Mouse (Mus musculus): Measurements from ENCODE around the gene Auts2. TPM values are rescaled to one million over a fixed set of nuclear protein-coding genes. Genes with fewer than 3 reads are reported as not detected.

Auts2 gene
- total RNA-seq, 1 experiment = 9.9 TPM

GRCm38 (mm10) chr5:131650381-131650891 lies 892.7 kb downstream of the Auts2 start:
- H3K36me3 ChIP-seq (ENCODE audit: control insufficient read depth, insufficient read depth, low read length, poor library complexity, severe bottlenecking) = no peaks in the 10 kb centered on the region
- no peak for TF ChIP-seq ZNF384 (IDR thresholded peaks at IDR 0.05; ENCODE audit: low read depth, low read length)
- no peak for TF ChIP-seq CHD2 (IDR thresholded peaks at IDR 0.05; ENCODE audit: low read depth, low read length)
- TF ChIP-seq MAFK (IDR thresholded peaks at IDR 0.05; ENCODE audit: insufficient read depth, low read depth, low read length) = no peak
- no peak for TF ChIP-seq HCFC1 (IDR thresholded peaks at IDR 0.05; ENCODE audit: borderline replicate concordance, insufficient read depth, low read length)
- no peak for TF ChIP-seq ZC3H11A (IDR thresholded peaks at IDR 0.05; ENCODE audit: borderline replicate concordance, low read depth, low read length)
- no peak for DNase-seq (ENCODE audit: low read depth, low spot score)
- H3K9me3 ChIP-seq (ENCODE audit: control insufficient read depth, insufficient read depth, low read depth, low read length) = no peaks in the 10 kb centered on the region
- no peak overlapping the region for H3K9ac ChIP-seq (ENCODE audit: insufficient read depth, low read depth, low read length, poor library complexity, severe bottlenecking)
- in situ Hi-C loops (cut with MboI; ENCODE audit: low sequenced_read_pairs in 2 of 2, unreplicated experiment in 2 of 2) = no loop called here
- no peaks in the 10 kb centered on the region for H3K4me1 ChIP-seq (ENCODE audit: control insufficient read depth in 2 of 2, insufficient read depth in 2 of 2, low read length in 2 of 2, poor library complexity in 1 of 2)
- H3K4me3 ChIP-seq (ENCODE audit: insufficient read depth in 1 of 2, low read depth in 1 of 2, low read length in 2 of 2, poor library complexity in 1 of 2, severe bottlenecking in 1 of 2) = no peak overlapping the region
- no peak overlapping the region for H3K27ac ChIP-seq (ENCODE audit: insufficient read depth, low read depth, low read length, poor library complexity, severe bottlenecking)

GRCm38 (mm10) chr5:131647683-131648119 lies 895.4 kb downstream of the Auts2 start:
- Histone ChIP-seq H3K4me1 (ENCODE audit: control insufficient read depth in 2 of 2, insufficient read depth in 2 of 2, low read length in 2 of 2, poor library complexity in 1 of 2) (no peaks in the 10 kb centered on the region), H3K9ac (ENCODE audit: insufficient read depth, low read depth, low read length, poor library complexity, severe bottlenecking) (no peak overlapping the region), H3K36me3 (ENCODE audit: control insufficient read depth, insufficient read depth, low read length, poor library complexity, severe bottlenecking) (no peaks in the 10 kb centered on the region), H3K27ac (ENCODE audit: insufficient read depth, low read depth, low read length, poor library complexity, severe bottlenecking) (no peak overlapping the region), H3K4me3 (ENCODE audit: insufficient read depth in 1 of 2, low read depth in 1 of 2, low read length in 2 of 2, poor library complexity in 1 of 2, severe bottlenecking in 1 of 2) (no peak overlapping the region), H3K9me3 (ENCODE audit: control insufficient read depth, insufficient read depth, low read depth, low read length) (no peaks in the 10 kb centered on the region)
- no peak for DNase-seq (ENCODE audit: low read depth, low spot score)
- in situ Hi-C loops (cut with MboI; ENCODE audit: low sequenced_read_pairs in 2 of 2, unreplicated experiment in 2 of 2) = no loop called here
- TF ChIP-seq ZC3H11A (IDR thresholded peaks at IDR 0.05; ENCODE audit: borderline replicate concordance, low read depth, low read length) (no peak), MAFK (IDR thresholded peaks at IDR 0.05; ENCODE audit: insufficient read depth, low read depth, low read length) (no peak), HCFC1 (IDR thresholded peaks at IDR 0.05; ENCODE audit: borderline replicate concordance, insufficient read depth, low read length) (no peak), CHD2 (IDR thresholded peaks at IDR 0.05; ENCODE audit: low read depth, low read length) (no peak), ZNF384 (IDR thresholded peaks at IDR 0.05; ENCODE audit: low read depth, low read length) (no peak)

- Histone ChIP-seq H3K9me3 (ENCODE audit: control insufficient read depth, insufficient read depth, low read depth, low read length) (no peaks in the 10 kb centered on the region), H3K4me3 (ENCODE audit: insufficient read depth in 1 of 2, low read depth in 1 of 2, low read length in 2 of 2, poor library complexity in 1 of 2, severe bottlenecking in 1 of 2) (no peak overlapping the region), H3K9ac (ENCODE audit: insufficient read depth, low read depth, low read length, poor library complexity, severe bottlenecking) (no peak overlapping the region), H3K36me3 (ENCODE audit: control insufficient read depth, insufficient read depth, low read length, poor library complexity, severe bottlenecking) (no peaks in the 10 kb centered on the region), H3K27ac (ENCODE audit: insufficient read depth, low read depth, low read length, poor library complexity, severe bottlenecking) (no peak overlapping the region), H3K4me1 (ENCODE audit: control insufficient read depth in 2 of 2, insufficient read depth in 2 of 2, low read length in 2 of 2, poor library complexity in 1 of 2) (no peaks in the 10 kb centered on the region)
- in situ Hi-C loops (cut with MboI; ENCODE audit: low sequenced_read_pairs in 2 of 2, unreplicated experiment in 2 of 2) = no loop called here
- DNase-seq (ENCODE audit: low read depth, low spot score) = no peak
- no peak for TF ChIP-seq ZNF384 (IDR thresholded peaks at IDR 0.05; ENCODE audit: low read depth, low read length)
- TF ChIP-seq ZC3H11A (IDR thresholded peaks at IDR 0.05; ENCODE audit: borderline replicate concordance, low read depth, low read length) = no peak
- no peak for TF ChIP-seq HCFC1 (IDR thresholded peaks at IDR 0.05; ENCODE audit: borderline replicate concordance, insufficient read depth, low read length)
- no peak for TF ChIP-seq CHD2 (IDR thresholded peaks at IDR 0.05; ENCODE audit: low read depth, low read length)
- no peak for TF ChIP-seq MAFK (IDR thresholded peaks at IDR 0.05; ENCODE audit: insufficient read depth, low read depth, low read length)
These were observed 896.0 kb downstream of the Auts2 start for GRCm38 (mm10) chr5:131647104-131647682.

DNA sequence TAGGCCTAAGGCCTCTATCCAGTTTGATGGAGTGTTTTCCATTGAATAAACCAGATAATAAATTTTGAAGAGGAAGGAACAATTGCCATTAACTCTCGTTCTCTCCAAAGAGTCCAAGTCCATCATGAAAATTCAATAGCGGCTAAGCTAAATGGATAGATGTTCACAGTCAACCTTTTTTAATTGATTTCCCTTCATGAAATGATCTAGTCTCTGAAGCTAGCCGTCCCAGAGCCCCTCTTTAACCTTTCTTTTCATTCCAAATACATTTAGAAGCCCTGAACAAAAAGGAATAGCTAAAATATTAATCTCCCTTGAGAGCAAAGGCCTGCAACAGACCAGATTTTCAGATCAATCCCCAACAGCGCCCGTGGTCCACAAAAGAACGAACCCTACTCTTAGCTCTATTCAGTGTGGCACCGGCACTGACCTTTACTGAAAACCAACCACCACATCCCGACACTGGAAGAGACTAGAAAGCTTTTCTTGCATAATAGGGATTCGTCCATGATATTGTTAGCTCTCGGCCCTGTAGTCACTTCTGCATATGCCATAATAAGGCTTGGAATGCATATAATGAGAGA lies 896.9 kb downstream of the Auts2 start:
- TF ChIP-seq ZNF384 (IDR thresholded peaks at IDR 0.05; ENCODE audit: low read depth, low read length) (no peak), MAFK (IDR thresholded peaks at IDR 0.05; ENCODE audit: insufficient read depth, low read depth, low read length) (no peak), CHD2 (IDR thresholded peaks at IDR 0.05; ENCODE audit: low read depth, low read length) (no peak)
- no peak for DNase-seq (ENCODE audit: low read depth, low spot score)
- no peak overlapping the region for H3K27ac ChIP-seq (ENCODE audit: insufficient read depth, low read depth, low read length, poor library complexity, severe bottlenecking)
- H3K9ac ChIP-seq (ENCODE audit: insufficient read depth, low read depth, low read length, poor library complexity, severe bottlenecking) = no peak overlapping the region
- no peaks in the 10 kb centered on the region for H3K9me3 ChIP-seq (ENCODE audit: control insufficient read depth, insufficient read depth, low read depth, low read length)
- H3K4me1 ChIP-seq (ENCODE audit: control insufficient read depth in 2 of 2, insufficient read depth in 2 of 2, low read length in 2 of 2, poor library complexity in 1 of 2) = no peaks in the 10 kb centered on the region
- H3K4me3 ChIP-seq (ENCODE audit: insufficient read depth in 1 of 2, low read depth in 1 of 2, low read length in 2 of 2, poor library complexity in 1 of 2, severe bottlenecking in 1 of 2) = no peak overlapping the region
- no peaks in the 10 kb centered on the region for H3K36me3 ChIP-seq (ENCODE audit: control insufficient read depth, insufficient read depth, low read length, poor library complexity, severe bottlenecking)
- in situ Hi-C loops (cut with MboI; ENCODE audit: low sequenced_read_pairs in 2 of 2, unreplicated experiment in 2 of 2) = no loop called here
